Mouse (Mus musculus): ENCODE data around the gene Eva1b. TPM values are rescaled to one million over a fixed set of nuclear protein-coding genes. Genes with fewer than 3 reads are reported as not detected.
A peak's percentile ranks its signal among the peaks of the same experiment; 100 is the strongest.

Eva1b gene
- polyA plus RNA-seq (2014; fragmentation: Nextera tagmentation; extraction: Ambion mirVana), result 13.5 and 19.2 TPM in 2 replicates

DNA sequence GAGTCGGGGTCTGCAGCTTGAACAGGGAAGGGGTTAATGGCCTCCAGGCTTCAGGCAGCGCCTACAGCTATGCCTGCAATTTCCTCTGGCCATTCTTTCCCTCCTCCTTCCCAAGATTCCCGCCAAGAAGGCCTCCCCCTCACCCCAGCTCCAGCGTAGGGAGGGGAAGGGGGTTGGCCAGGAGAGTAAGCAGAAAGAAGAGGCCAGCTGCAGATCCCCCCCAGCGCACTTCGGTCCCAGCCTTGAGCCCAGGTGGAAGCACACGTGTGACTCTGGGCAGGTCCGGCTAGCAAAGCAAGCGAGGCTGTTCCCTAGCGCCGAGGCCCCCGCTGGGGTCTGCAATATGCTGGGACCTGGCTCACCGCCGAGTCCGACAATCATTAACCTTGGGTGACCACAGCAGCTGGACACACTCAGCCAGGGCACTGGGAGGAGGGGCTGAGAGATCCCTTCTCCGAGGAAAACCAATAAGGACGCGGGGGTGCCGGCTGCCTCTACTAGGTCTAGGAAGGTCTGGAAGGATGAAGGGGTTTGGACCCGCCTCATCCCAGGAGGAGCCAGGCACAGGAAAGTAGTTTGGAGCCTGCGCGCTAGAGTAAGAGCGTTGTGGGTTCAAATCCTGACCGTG lies at the start of gene Eva1b:
Gene Eva1b, plus strand, starts transcription at position 212 of the 628 bp plus-strand sequence.
- 3% methylated on average over 24 of the region's 24 CpGs for WGBS
- Histone ChIP-seq H3K27me3 (ENCODE audit: control insufficient read depth, insufficient read depth, low read length) (peaks cover 40% of the 10 kb centered on the region), H3K27ac (peak within 1 kb of the TSS; percentile 17; the same call in 1 of the 2 replicates), H3K9ac (peak within 1 kb of the TSS; percentile 40), H3K4me3 (replicated peaks; ENCODE audit: low read length) (peak within 1 kb of the TSS; percentile 40), H3K36me3 (replicated peaks; ENCODE audit: control insufficient read depth, insufficient read depth) (no peaks in the 10 kb centered on the region), H3K4me2 (replicated peaks) (peak within 1 kb of the TSS; percentile 63), H3K4me1 (replicated peaks; ENCODE audit: control insufficient read depth, insufficient read depth, low read length) (peaks cover 16% of the 10 kb centered on the region), H3K9me3 (ENCODE audit: control insufficient read depth, low read length) (no peaks in the 10 kb centered on the region)
- ATAC-seq (ENCODE audit: low FRiP score) (peak; percentile 15; the same call in 1 of the 2 replicates), DNase-seq (ENCODE audit: low spot score) (no peak)

DNA sequence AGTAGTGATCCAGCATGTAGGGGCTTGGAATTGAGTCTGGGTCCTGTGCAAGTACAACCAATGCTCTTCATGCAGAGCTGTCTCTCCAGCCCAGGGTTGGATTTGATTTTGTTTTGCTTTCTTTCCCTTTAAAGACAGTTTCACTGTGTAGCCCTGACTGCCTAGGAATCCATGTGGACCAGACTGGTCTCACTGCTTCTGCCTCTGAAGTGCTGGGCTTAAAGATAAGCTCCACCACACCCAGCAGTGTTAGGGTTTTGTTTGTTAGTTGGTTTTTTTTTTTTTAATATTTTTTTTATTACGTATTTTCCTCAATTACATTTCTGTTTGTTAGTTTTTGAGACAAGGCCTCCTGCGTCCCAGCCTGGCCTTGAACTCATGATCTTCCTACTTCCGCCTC lies 48.2 kb upstream of the Eva1b start:
- H3K27me3 ChIP-seq (ENCODE audit: control insufficient read depth, insufficient read depth, low read length), result no peaks in the 10 kb centered on the region
- no peaks in the 10 kb centered on the region for H3K9me3 ChIP-seq (ENCODE audit: control insufficient read depth, low read length)
- no peak overlapping the region for H3K4me2 ChIP-seq (replicated peaks)
- WGBS, result 98% methylated on average over 3 of the region's 3 CpGs
- DNase-seq (ENCODE audit: low spot score) (no peak), ATAC-seq (ENCODE audit: low FRiP score) (no peak)
- no peak overlapping the region for H3K9ac ChIP-seq
- no peak overlapping the region for H3K4me3 ChIP-seq (replicated peaks; ENCODE audit: low read length)
- H3K27ac ChIP-seq, result no peak overlapping the region
- no peaks in the 10 kb centered on the region for H3K36me3 ChIP-seq (replicated peaks; ENCODE audit: control insufficient read depth, insufficient read depth)
- peaks cover 11% of the 10 kb centered on the region for H3K4me1 ChIP-seq (replicated peaks; ENCODE audit: control insufficient read depth, insufficient read depth, low read length)

DNA sequence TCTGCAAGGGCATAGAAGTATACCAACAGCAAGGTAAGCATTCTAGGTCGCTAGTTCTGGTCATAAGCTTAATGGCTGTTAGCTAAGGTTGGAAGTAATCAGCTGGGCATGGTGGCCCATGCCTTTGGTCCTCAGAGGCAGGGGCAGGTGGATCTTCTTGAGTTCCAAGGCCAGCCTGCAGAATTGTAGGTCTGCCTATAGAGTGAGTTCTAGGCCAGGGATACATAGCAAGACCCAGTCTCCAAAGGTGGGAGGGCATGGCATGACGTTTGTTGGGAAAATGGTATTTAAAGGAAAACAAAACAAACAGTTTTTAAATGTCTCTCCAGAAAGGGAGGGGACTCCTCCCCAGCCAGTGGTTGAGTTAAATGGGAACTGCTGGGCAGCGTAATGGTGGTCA lies 46.8 kb upstream of the Eva1b start:
- ATAC-seq (ENCODE audit: low FRiP score), result no peak
- Histone ChIP-seq H3K9me3 (ENCODE audit: control insufficient read depth, low read length) (no peaks in the 10 kb centered on the region), H3K4me3 (replicated peaks; ENCODE audit: low read length) (no peak overlapping the region), H3K4me1 (replicated peaks; ENCODE audit: control insufficient read depth, insufficient read depth, low read length) (peaks cover 25% of the 10 kb centered on the region), H3K27ac (no peak overlapping the region), H3K36me3 (replicated peaks; ENCODE audit: control insufficient read depth, insufficient read depth) (no peaks in the 10 kb centered on the region), H3K27me3 (ENCODE audit: control insufficient read depth, insufficient read depth, low read length) (no peaks in the 10 kb centered on the region), H3K9ac (no peak overlapping the region), H3K4me2 (replicated peaks) (no peak overlapping the region)
- WGBS, result 84% methylated on average over 3 of the region's 3 CpGs
- no peak for DNase-seq (ENCODE audit: low spot score)

DNA sequence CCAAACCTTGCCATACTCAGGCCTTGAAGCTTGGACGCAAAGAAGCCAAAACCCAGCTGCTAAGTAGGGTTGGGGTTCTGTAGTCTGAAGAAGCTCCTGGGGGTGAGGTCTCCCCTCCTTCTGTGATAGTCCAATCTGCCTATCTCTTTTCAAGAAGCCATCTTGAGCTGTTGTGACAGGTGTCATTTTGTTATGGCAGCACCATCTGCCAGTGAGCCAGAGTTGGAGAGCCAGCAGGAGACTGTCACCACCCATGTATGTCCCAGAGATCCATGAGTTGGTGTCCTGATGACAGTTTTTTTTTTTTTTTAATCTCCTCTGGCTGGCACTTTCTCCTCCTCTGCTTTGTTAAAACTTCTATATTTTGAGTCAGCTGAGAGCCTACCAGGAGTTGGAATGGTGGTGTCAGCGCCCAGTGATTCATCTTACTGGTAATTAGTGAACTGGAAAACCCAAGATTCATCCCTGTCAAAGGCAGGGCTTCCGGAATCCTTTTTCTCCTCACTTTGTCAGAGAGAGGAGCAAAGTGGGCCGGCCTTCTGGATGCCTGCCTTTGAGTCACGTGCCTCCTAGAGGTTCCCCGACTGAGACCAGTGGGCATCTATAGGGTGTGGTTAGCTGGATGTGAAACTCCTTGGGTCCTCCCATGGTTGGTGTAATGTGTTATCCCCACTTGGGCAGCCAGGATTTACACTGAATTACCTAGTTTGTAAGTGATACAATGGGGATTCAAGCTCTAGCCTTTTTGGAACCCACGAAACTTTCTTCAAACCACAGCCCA lies 45.3 kb upstream of the Eva1b start:
- no peaks in the 10 kb centered on the region for H3K27me3 ChIP-seq (ENCODE audit: control insufficient read depth, insufficient read depth, low read length)
- no peaks in the 10 kb centered on the region for H3K36me3 ChIP-seq (replicated peaks; ENCODE audit: control insufficient read depth, insufficient read depth)
- H3K4me2 ChIP-seq (replicated peaks), result peak overlapping the region; percentile 81
- H3K9me3 ChIP-seq (ENCODE audit: control insufficient read depth, low read length), result no peaks in the 10 kb centered on the region
- no peak overlapping the region for H3K9ac ChIP-seq
- H3K4me3 ChIP-seq (replicated peaks; ENCODE audit: low read length), result no peak overlapping the region
- ATAC-seq (ENCODE audit: low FRiP score) (no peak), DNase-seq (ENCODE audit: low spot score) (no peak)
- WGBS, result 39% methylated on average over 7 of the region's 7 CpGs
- H3K27ac ChIP-seq, result peak overlapping the region; percentile 90
- peaks cover 31% of the 10 kb centered on the region for H3K4me1 ChIP-seq (replicated peaks; ENCODE audit: control insufficient read depth, insufficient read depth, low read length)

DNA sequence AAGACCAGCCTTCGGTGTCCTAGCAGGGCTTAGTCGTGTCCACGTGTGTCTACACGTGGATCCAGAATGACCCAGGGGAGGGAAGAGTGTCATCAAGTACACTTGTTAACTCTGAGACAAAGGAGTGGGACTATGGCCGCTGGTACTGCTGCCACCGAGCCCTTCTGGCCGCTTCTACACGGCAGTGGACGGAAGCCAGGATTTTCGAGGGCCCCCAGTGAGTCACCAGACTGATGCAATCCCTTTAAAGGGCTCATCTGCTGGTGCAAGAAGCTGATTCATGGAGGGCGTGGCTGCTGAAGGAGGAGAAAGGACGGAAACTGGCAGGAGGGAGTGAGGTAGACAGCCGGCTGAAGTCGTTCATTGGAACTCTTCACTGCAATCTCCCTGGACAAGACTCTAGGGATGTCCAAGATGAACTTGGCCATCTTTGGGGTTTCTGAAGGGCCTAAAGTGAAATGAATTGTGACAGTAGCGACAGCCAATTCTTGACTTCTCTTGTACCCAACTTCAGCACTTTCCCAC lies 44.4 kb upstream of the Eva1b start:
- DNase-seq (ENCODE audit: low spot score) (peak; percentile 67), ATAC-seq (ENCODE audit: low FRiP score) (peak; percentile 13; the same call in 1 of the 2 replicates)
- H3K4me3 ChIP-seq (replicated peaks; ENCODE audit: low read length), result peak overlapping the region; percentile 96
- no peaks in the 10 kb centered on the region for H3K9me3 ChIP-seq (ENCODE audit: control insufficient read depth, low read length)
- no peaks in the 10 kb centered on the region for H3K27me3 ChIP-seq (ENCODE audit: control insufficient read depth, insufficient read depth, low read length)
- peak overlapping the region; percentile 90 for H3K27ac ChIP-seq
- H3K36me3 ChIP-seq (replicated peaks; ENCODE audit: control insufficient read depth, insufficient read depth), result no peaks in the 10 kb centered on the region
- H3K4me2 ChIP-seq (replicated peaks), result peak overlapping the region; percentile 81
- peak overlapping the region; percentile 59 for H3K9ac ChIP-seq
- 1% methylated on average over 15 of the region's 15 CpGs for WGBS
- peaks cover 35% of the 10 kb centered on the region for H3K4me1 ChIP-seq (replicated peaks; ENCODE audit: control insufficient read depth, insufficient read depth, low read length)

DNA sequence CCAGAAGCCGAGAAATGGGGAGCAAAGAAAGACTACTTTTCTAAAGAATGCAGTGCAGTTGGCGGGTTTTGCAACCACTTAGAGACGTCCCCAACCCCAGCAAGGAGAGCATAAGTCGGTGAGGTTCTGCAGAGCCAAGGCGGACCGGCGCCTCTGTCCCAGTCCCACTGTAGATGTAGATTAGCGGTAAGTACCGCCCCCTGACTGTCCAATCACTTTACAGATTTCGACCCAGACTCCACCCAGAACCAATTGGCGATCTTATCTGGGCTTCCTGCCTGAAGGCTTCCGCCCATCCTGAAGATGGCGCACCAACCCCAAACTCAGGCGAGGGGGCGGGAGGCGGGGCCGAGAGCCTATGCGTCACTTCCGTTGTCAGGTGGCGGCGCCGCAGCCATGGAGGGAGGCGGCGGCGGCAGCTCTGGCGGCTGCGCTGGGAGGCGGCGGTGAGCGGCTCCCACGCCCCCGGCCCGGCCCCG lies 43.9 kb upstream of the Eva1b start, which contains the start of gene Stk40:
Gene Stk40, plus strand, starts transcription at position 368 of the 479 bp plus-strand sequence.
- DNase-seq (ENCODE audit: low spot score) (peak; percentile 99), ATAC-seq (ENCODE audit: low FRiP score) (peak; percentile 96)
- peak within 1 kb of the TSS; percentile 98 for H3K4me2 ChIP-seq (replicated peaks)
- H3K4me3 ChIP-seq (replicated peaks; ENCODE audit: low read length), result peak within 1 kb of the TSS; percentile 96
- H3K9me3 ChIP-seq (ENCODE audit: control insufficient read depth, low read length), result no peaks in the 10 kb centered on the region
- peak within 1 kb of the TSS; percentile 90 for H3K27ac ChIP-seq
- no peaks in the 10 kb centered on the region for H3K36me3 ChIP-seq (replicated peaks; ENCODE audit: control insufficient read depth, insufficient read depth)
- H3K9ac ChIP-seq, result peak within 1 kb of the TSS; percentile 89
- under 1% methylated on average over 34 of the region's 34 CpGs for WGBS
- peaks cover 41% of the 10 kb centered on the region for H3K4me1 ChIP-seq (replicated peaks; ENCODE audit: control insufficient read depth, insufficient read depth, low read length)
- no peaks in the 10 kb centered on the region for H3K27me3 ChIP-seq (ENCODE audit: control insufficient read depth, insufficient read depth, low read length)

DNA sequence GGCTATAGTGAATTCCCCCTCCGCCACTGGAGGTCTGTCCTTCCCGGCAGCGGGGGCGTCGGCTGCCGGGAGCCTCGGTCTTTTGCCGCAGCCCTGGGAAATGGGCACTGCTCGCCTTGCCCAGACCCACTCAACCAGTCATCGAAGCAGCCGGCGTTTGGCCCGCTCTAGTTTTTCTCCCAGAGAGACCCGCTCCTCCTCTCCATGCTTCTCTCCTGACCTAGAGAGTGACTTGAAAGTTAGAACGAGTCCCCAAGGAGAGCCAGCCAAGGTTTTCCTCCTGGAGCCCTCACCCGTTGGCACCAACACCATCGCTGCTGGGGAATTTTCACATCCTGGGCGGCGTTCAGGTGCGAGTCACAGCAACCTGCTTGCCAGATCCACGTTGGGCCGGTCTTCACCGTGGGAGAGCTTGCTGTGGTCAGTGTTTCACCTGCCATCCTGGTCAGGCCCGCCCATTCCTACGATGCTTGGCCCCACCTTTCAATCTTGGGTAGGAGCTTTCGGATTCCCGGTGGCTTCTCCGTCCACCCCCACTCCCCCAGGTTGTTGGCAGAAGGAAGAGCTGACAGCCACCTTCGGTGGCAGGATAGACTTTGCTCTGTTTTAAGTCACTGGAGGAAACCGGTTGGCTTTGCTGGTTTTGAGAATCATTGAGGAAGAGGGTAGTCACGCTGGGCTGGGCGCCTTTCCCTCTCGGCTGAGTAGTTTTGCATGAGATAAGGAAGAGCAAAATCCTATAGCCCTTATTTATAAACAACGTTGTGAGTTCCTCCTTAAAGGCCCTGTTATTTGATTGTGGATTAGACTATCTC lies 43.1 kb upstream of the Eva1b start:
- Histone ChIP-seq H3K27ac (peak overlapping the region; percentile 74), H3K4me2 (replicated peaks) (peak overlapping the region; percentile 98), H3K36me3 (replicated peaks; ENCODE audit: control insufficient read depth, insufficient read depth) (no peaks in the 10 kb centered on the region), H3K27me3 (ENCODE audit: control insufficient read depth, insufficient read depth, low read length) (no peaks in the 10 kb centered on the region), H3K9me3 (ENCODE audit: control insufficient read depth, low read length) (no peaks in the 10 kb centered on the region), H3K4me3 (replicated peaks; ENCODE audit: low read length) (peak overlapping the region; percentile 96), H3K9ac (peak overlapping the region; percentile 89), H3K4me1 (replicated peaks; ENCODE audit: control insufficient read depth, insufficient read depth, low read length) (peaks cover 44% of the 10 kb centered on the region)
- no peak for DNase-seq (ENCODE audit: low spot score)
- peak; percentile 43 for ATAC-seq (ENCODE audit: low FRiP score)
- WGBS, result 3% methylated on average over 33 of the region's 34 CpGs

DNA sequence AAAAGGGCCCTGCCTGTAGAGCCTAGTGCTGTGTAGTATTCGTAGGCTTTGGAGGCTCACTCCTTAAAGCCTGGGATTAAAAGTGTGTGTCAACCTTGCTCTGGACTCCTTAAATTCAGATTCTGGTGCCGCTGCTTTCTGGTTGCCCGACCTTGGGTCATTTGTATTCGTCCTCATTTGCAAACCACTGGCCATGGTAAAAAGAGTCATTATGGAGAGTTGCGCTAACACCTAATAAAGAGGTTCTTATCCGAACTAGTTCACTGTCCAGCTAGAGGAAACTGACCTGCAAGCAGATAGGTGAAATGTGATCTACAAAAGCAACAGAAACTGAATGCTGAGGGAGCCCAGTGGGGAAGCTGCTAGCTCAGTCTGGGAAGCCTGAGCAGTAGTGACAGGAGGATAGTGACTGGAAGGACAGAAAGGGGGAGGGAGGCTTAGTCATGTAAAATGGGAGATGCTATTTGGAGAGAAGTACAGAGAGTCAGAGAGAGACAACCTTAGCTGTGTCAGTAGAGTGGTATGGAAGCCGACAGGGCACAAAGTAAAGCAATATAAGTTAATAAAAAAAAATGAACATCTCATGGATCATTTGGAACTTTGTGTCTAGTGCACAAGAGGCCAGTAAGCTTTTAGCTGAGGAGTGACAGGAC lies 42.3 kb upstream of the Eva1b start:
- Histone ChIP-seq H3K4me2 (replicated peaks) (peak overlapping the region; percentile 98), H3K27ac (no peak overlapping the region), H3K4me3 (replicated peaks; ENCODE audit: low read length) (peak overlapping the region; percentile 96), H3K9ac (peak overlapping the region; percentile 89), H3K27me3 (ENCODE audit: control insufficient read depth, insufficient read depth, low read length) (no peaks in the 10 kb centered on the region), H3K36me3 (replicated peaks; ENCODE audit: control insufficient read depth, insufficient read depth) (no peaks in the 10 kb centered on the region), H3K9me3 (ENCODE audit: control insufficient read depth, low read length) (no peaks in the 10 kb centered on the region), H3K4me1 (replicated peaks; ENCODE audit: control insufficient read depth, insufficient read depth, low read length) (peaks cover 52% of the 10 kb centered on the region)
- ATAC-seq (ENCODE audit: low FRiP score), result no peak
- 47% methylated on average over 7 of the region's 7 CpGs for WGBS
- no peak for DNase-seq (ENCODE audit: low spot score)
